Mouse (Mus musculus) G1E (cell line): ENCODE results near the gene Smpx.

Experiments
- CTCF ChIP-seq: IDR thresholded peaks from 2 replicates; pipeline ENCODE4 v1.5.1; 2012; ENCODE audit warnings: low read depth, low read length, inconsistent platforms, mixed read lengths
- POLR2AphosphoS5 ChIP-seq: IDR thresholded peaks from 2 replicates; pipeline ENCODE4 v1.6.1; 2012; ENCODE audit warnings: low read depth, low read length, inconsistent platforms; ENCODE audit not compliant: insufficient replicate concordance
- TAL1 ChIP-seq: conservative IDR thresholded peaks from 2 replicates; pipeline ENCODE4 v1.6.1; 2012; ENCODE audit warnings: low read depth, low read length, inconsistent platforms, mixed read lengths

DNA sequence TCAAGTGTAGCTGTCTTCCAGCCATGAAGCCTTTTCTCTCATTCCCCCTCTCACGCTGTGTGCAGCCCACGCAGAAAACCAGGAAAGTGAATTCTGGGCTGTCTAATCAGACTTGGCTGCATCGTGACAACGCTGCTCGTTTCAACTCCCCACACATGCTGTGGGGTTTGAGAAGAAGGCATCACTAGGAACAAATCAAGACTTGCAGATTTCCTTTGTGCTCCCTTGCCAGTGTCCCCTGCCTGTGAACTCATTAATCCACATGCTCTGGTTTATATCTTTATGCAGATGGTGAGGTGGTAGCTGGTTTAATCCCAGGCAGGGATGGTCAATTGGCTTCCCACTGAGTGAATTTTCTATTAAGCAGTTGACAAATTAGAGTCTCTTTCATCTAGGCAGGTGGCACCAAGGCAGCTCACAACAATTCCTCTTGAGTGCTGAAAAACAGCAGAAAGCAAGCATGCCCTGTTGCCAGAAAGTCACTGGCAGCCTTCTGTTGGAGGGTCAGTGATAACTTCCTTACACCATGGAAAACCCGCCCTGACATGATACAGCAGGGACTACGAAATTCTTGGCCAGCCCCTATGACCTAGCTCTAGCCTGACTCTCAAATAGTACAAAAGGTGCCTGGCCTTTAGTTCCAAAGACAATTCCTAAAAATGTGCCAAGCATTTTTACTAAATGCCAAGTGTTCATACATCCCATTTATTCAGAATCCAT, 32.1 kb downstream of the Smpx start:
- TF ChIP-seq CTCF (no peak), POLR2AphosphoS5 (no peak), TAL1 (no peak)
